Mouse (Mus musculus): Measurements from ENCODE around the gene Twf1. TPM values are rescaled to one million over a fixed set of nuclear protein-coding genes. Genes with fewer than 3 reads are reported as not detected.

The Twf1 gene
- total and polyA plus RNA-seq, 3 experiments = 10.4 to 37.0 (median 30.1) TPM

DNA sequence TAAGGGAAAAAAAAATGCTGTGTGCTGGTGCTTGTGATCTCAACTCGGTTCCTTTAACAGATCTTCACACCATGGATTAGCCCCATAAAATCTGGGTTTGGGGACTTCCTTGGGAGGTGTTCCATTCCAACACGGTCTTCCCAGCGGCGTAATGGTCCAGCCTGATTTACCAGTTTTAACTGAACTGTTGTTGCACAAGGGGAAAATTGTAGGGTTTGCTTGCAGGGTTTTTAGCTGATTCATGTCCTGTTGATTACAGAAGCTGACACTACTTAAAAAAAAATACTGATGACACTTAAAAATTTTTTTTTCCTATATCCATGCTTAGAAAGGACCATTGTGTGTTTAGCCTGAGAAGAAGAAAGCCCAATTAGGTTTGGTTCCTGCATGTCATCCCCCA is 1.7 kb upstream of the Twf1 start:
- Histone ChIP-seq H3K4me2 (ENCODE audit: insufficient read depth, low read depth, poor library complexity, severe bottlenecking) (no peak overlapping the region), H3K4me1 (ENCODE audit: control insufficient read depth in 1 of 2, insufficient read depth in 2 of 2) (peaks cover 0 to 14% of the 10 kb centered on the region in 2 experiments; a peak in 2 of 4 replicates), H3K9ac (ENCODE audit: insufficient read depth, low read depth) (no peak overlapping the region), H3K36me3 (replicated peaks in 1 of 2; ENCODE audit: control insufficient read depth in 1 of 2, insufficient read depth in 1 of 2, low read length in 1 of 2) (peaks cover 1 to 4% of the 10 kb centered on the region in 2 experiments), H3K9me3 (replicated peaks; ENCODE audit: low read length) (no peaks in the 10 kb centered on the region), H3K27me3 (replicated peaks) (peaks cover 1% of the 10 kb centered on the region), H3K79me2 (replicated peaks; ENCODE audit: control insufficient read depth, extremely low read depth, insufficient read depth, poor library complexity, severe bottlenecking) (peaks cover 22% of the 10 kb centered on the region), H3K4me3 (replicated peaks in 1 of 3; ENCODE audit: low read depth in 2 of 3, low read length in 2 of 3, poor library complexity in 1 of 3) (no peak overlapping the region), H3K27ac (ENCODE audit: insufficient read depth, low read depth) (no peak overlapping the region)
- no peak for DNase-seq (ENCODE audit: extremely low read depth)
- in situ Hi-C loops (cut with MboI; ENCODE audit: low pct_ligation_motif_present, low pct_unique_long_range_greater_than_20kb, low sequenced_read_pairs) = loop anchor here (10.0 kb wide), 1 partner anchor 47 kb away; the partner anchor contains the start of genes Irak4 and Pus7l
- dilution Hi-C loops (cut with MboI; ENCODE audit: extremely low pct_ligation_motif_present, extremely low pct_unique_long_range_greater_than_20kb, low sequenced_read_pairs) = no loop called here
- no peak for TF ChIP-seq SIN3A (IDR thresholded peaks at IDR 0.05; ENCODE audit: low read length)
- TF ChIP-seq MEF2A (IDR thresholded peaks at IDR 0.05; ENCODE audit: borderline replicate concordance, low read depth, low read length) = no peak
- no peak for TF ChIP-seq RCOR1 (conservative IDR thresholded peaks at IDR 0.05; ENCODE audit: low read depth, low read length)
- TF ChIP-seq POLR2A (IDR thresholded peaks at IDR 0.05; ENCODE audit: low read depth, low read length) = no peak
- no peak for TF ChIP-seq SMC3 (IDR thresholded peaks at IDR 0.05; ENCODE audit: low read depth, low read length)
- TF ChIP-seq E2F4 (IDR thresholded peaks at IDR 0.05; ENCODE audit: insufficient replicate concordance, low read depth, low read length) = no peak

DNA sequence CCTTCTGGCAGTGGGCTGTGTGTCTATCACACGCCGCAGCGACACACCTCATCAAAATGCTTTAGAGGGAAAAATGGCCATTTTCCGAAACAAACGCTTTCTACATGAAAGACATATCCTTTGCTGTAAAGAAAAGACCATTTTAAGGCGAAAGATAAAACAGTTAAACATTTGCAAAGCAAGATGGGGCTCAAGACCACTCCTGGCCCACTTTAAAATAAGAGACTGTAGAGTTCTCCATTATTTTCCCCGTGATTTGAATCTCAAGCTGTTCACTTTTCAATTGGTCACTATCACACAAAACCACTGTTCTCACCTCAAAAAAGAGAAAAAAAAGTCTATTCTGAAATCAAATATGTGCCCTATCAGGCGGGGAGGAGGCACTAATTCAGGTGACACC is 394 bp upstream of the Twf1 start:
- Histone ChIP-seq H3K4me1 (ENCODE audit: control insufficient read depth in 1 of 2, insufficient read depth in 2 of 2) (peaks cover 0 to 15% of the 10 kb centered on the region in 2 experiments; a peak in 2 of 4 replicates), H3K4me3 (replicated peaks in 1 of 3; ENCODE audit: low read depth in 2 of 3, low read length in 2 of 3, poor library complexity in 1 of 3) (peak overlapping the region in 2 of 3 experiments; percentile 19 to 40), H3K79me2 (replicated peaks; ENCODE audit: control insufficient read depth, extremely low read depth, insufficient read depth, poor library complexity, severe bottlenecking) (peaks cover 29% of the 10 kb centered on the region), H3K27me3 (replicated peaks) (no peaks in the 10 kb centered on the region), H3K9me3 (replicated peaks; ENCODE audit: low read length) (no peaks in the 10 kb centered on the region), H3K9ac (ENCODE audit: insufficient read depth, low read depth) (peak overlapping the region; percentile 54), H3K36me3 (replicated peaks in 1 of 2; ENCODE audit: control insufficient read depth in 1 of 2, insufficient read depth in 1 of 2, low read length in 1 of 2) (peaks cover 7 to 15% of the 10 kb centered on the region in 2 experiments), H3K27ac (ENCODE audit: insufficient read depth, low read depth) (no peak overlapping the region), H3K4me2 (ENCODE audit: insufficient read depth, low read depth, poor library complexity, severe bottlenecking) (peak overlapping the region; percentile 50)
- in situ Hi-C loops (cut with MboI; ENCODE audit: low pct_ligation_motif_present, low pct_unique_long_range_greater_than_20kb, low sequenced_read_pairs) = loop anchor here (10.0 kb wide), 1 partner anchor 45 kb away; the partner anchor contains the start of genes Irak4 and Pus7l
- dilution Hi-C loops (cut with MboI; ENCODE audit: extremely low pct_ligation_motif_present, extremely low pct_unique_long_range_greater_than_20kb, low sequenced_read_pairs) = no loop called here
- TF ChIP-seq NELFE (IDR thresholded peaks at IDR 0.05; ENCODE audit: low read depth, low read length) (peak; percentile 35; the same call in 1 of the 2 replicates), ZNF384 (IDR thresholded peaks at IDR 0.05; ENCODE audit: low read depth, low read length) (no peak), MAX (IDR thresholded peaks at IDR 0.05; ENCODE audit: low read length) (no peak)
- DNase-seq (ENCODE audit: extremely low read depth) = no peak

DNA sequence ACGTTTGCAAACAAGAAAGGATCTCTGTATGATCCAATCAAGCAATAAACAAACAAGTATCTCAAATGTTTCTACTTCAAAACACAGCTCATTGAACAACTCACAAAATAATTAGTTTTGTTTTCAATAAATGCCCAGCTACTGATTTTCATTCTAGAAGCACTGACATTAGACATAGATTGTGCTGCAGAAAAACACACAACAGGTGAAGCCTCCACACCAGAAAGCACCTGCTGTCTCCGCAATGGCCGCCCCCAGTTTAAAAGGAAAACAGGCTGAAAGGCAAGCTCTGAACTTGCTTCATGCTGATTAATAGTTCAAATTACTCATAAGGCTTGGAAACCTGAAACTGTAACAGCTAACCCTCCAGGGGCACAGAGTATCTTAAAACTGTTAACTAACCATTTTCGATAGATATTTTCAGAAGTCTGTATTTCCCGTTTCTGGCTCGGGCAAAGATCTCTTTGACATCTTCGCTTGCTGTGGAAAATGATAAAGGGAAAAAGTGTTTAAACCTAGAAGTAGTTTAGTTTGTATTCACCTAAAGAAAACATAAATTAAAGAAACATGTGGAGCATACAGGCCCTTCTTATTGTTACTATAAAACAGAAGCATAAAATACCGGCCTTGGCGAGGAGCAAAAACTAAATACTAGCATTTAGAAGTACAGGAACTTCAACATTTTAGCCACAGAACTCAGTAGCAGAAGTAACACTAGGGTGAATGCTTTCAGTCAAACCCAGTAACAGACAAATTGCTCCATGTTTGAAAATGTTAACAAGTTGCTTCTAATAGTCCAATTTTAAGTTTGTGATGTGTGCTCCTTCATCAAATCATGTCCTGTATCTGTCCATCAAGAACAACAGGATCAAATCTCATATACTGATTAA is 1.6 kb downstream of the Twf1 start:
- Histone ChIP-seq H3K4me3 (replicated peaks in 1 of 3; ENCODE audit: low read depth in 2 of 3, low read length in 2 of 3, poor library complexity in 1 of 3) (peak overlapping the region; percentile 55 to 95 (median 89)), H3K36me3 (replicated peaks in 1 of 2; ENCODE audit: control insufficient read depth in 1 of 2, insufficient read depth in 1 of 2, low read length in 1 of 2) (peaks cover 27 to 35% of the 10 kb centered on the region in 2 experiments), H3K9ac (ENCODE audit: insufficient read depth, low read depth) (peak overlapping the region; percentile 94; the same call in 1 of the 2 replicates), H3K9me3 (replicated peaks; ENCODE audit: low read length) (no peaks in the 10 kb centered on the region), H3K27me3 (replicated peaks) (no peaks in the 10 kb centered on the region), H3K4me1 (ENCODE audit: control insufficient read depth in 1 of 2, insufficient read depth in 2 of 2) (peaks cover 0 to 15% of the 10 kb centered on the region in 2 experiments; a peak in 2 of 4 replicates), H3K4me2 (ENCODE audit: insufficient read depth, low read depth, poor library complexity, severe bottlenecking) (peak overlapping the region; percentile 90), H3K27ac (ENCODE audit: insufficient read depth, low read depth) (no peak overlapping the region), H3K79me2 (replicated peaks; ENCODE audit: control insufficient read depth, extremely low read depth, insufficient read depth, poor library complexity, severe bottlenecking) (peaks cover 31% of the 10 kb centered on the region)
- dilution Hi-C loops (cut with MboI; ENCODE audit: extremely low pct_ligation_motif_present, extremely low pct_unique_long_range_greater_than_20kb, low sequenced_read_pairs) = no loop called here
- TF ChIP-seq CHD1 (IDR thresholded peaks at IDR 0.05; ENCODE audit: low read depth, low read length) (0 out of 2 replicates have a peak, but pooled peaks have one; percentile 83), TBP (conservative IDR thresholded peaks at IDR 0.05; ENCODE audit: low read depth, low read length) (no peak), SIN3A (IDR thresholded peaks at IDR 0.05; ENCODE audit: low read length) (peak; percentile 35; the same call in 1 of the 2 replicates), NRF1 (IDR thresholded peaks at IDR 0.05; ENCODE audit: low read depth, low read length) (no peak)
- in situ Hi-C loops (cut with MboI; ENCODE audit: low pct_ligation_motif_present, low pct_unique_long_range_greater_than_20kb, low sequenced_read_pairs) = no loop called here
- no peak for DNase-seq (ENCODE audit: extremely low read depth)

Data from CH12.LX (cell line).